Mouse (Mus musculus) urinary bladder, adult 2 months (tissue): ENCODE results near the gene Cox16. TPM values are rescaled to one million over a fixed set of nuclear protein-coding genes. Genes with fewer than 3 reads are reported as not detected.
"Not testable (repeated sequence)": the region's sequence is repeated elsewhere in the genome, so short reads cannot be mapped to it uniquely, and the experiment has no call there.

ENCODE experiments used
- DNase-seq: peaks from one replicate; pipeline ENCODE4 v3.0.0; 2022; ENCODE audit warnings: low spot score
- polyA plus RNA-seq: library from polyadenylated mRNA; depleted of rRNA; stranded (reverse); fragments of >200 nt; gene quantifications from 2 replicates; pipeline ENCODE4 v1.2.3, GENCODE M21; 2012; rRNA removed

The Cox16 gene
- 73.2 and 88.9 TPM in 2 replicates for polyA plus RNA-seq

DNA sequence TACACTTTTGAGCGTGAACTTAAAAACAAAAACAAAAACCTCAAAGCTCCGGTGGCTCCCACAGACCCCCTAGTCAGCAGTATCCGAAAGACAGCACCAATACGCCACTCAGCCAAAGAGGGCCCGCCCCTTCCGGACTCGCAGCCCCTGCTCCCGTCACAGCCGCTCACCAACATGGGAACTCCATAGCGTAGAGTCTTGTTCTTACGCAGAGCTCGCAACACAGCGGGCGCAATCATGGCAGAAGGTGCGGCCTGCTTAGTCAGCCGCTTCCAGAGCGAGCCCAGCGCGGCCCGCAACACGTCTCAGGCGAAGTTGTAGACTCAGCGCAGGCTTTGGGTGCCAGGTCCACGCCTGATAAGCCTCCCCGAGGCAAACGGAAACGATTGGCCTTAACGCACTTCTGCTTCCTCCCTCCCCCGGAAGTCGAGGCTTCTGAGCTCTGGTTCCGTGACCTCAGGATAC is at the start of gene Cox16:
TSS of gene Cox16 (minus strand) at position 401 of the 465 bp plus-strand sequence.
- peak; percentile 77 for DNase-seq

DNA sequence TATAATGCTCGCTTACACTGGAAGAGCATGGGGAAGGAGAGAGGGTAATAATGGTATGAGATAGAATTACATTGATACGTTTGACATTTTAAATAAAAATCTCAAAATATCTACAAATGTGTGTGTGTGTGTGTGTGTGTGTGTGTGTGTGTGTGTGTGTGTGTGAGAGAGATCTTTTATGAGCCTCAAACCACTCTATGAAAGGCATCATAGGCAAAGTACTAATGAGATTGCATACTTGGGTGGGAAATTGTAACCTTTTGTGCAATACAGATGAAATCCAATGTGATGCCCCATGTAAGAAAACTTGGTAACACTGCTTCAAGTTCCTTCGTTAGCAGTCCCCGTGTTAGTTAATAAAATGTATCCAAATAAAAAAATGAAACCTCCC is 48.1 kb upstream of the Cox16 start:
- no peak for DNase-seq

DNA sequence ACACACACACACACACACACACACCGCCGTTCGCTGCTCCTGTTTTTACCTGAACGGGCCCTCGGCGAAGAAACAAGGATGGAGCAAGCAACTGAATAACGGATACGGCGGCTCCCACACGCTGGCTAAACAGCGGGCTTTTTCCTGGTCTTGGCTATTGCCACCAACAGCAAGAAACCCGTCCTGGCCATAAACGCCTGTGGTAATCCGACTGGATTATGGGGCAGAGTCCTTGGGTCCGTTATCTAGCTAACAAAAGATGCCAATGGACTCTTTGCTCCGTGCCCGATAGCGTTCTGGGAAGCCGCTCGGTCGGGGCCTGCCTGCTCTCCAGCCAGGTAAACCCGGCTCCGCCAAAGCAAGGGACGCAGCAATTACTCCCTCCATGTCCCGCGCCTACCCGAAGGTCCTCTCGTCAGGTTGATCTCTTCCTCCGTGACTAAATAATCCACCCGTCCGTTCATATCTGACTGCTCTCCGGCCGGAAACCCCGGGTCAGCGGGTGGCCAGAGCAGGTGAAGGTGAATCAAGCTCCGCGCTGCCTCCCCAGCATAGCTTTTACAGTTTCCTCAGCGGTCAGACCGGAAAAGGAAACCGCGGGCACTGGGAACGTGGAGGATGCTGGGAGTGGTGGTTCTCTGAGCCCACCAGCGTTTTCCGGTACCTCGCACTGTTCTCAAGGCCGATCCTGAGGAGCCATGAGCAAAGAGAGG is 47.5 kb upstream of the Cox16 start, which contains the start of the genes Gm20498 and Synj2bp:
TSS of gene Gm20498 (minus strand) at position 590 of the 713 bp plus-strand sequence.
TSS of gene Synj2bp (minus strand) at position 596 of the 713 bp plus-strand sequence.
- peak; percentile 73 for DNase-seq

DNA sequence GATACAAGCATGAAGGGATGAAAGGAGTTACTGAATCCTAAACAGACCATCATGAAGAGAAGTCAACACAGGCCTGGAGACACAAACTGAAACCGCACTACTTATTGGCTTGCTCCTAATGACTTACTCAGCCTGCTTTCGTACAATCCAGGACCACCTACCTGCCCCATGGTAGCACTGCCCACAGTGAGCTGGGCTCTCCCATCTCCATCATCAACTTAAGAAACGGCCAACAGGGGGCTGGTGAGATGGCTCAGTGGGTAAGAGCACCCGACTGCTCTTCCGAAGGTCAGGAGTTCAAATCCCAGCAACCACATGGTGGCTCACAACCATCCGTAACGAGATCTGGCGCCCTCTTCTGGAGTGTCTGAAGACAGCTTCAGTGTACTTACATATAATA is 45.7 kb upstream of the Cox16 start:
- DNase-seq = not testable (repeated sequence)

DNA sequence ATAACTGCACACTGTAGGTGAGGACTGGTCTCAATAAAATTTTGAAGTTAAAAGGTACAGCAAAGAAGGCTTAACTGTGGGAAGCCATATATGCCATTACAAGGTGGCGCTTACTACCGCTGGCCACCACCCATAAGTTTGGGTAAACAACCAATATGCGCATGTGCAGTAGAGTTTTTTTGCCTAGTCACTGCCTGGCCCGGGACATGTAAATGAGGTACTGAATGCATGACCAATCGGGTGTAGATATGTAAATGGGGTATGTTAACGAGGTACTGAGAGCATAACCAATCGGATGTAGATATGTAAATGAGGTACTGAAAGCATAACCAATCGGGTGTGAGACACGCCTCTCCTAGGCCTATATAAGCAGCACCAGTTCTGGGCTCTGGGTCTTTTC is 12.0 kb upstream of the Cox16 start:
- DNase-seq = not testable (repeated sequence)

DNA sequence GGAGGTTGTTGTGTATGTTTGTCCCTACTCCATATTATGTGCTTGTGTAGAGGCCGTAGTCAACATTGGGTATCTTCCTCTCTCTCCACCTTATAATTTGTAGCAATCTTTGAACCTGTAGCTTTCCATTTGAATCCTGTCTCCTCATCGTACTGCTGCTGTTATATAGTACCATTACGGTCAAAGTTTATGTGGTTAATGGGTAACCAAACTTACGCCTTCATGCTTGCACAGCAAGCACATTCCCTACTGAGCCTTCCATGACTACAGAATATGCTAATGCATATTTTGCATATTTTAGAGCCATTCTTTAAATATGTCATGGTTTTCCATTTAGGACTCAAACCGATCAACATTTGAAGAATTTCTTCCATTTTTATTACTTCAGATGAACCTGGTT is 5.6 kb upstream of the Cox16 start:
- DNase-seq = no peak

DNA sequence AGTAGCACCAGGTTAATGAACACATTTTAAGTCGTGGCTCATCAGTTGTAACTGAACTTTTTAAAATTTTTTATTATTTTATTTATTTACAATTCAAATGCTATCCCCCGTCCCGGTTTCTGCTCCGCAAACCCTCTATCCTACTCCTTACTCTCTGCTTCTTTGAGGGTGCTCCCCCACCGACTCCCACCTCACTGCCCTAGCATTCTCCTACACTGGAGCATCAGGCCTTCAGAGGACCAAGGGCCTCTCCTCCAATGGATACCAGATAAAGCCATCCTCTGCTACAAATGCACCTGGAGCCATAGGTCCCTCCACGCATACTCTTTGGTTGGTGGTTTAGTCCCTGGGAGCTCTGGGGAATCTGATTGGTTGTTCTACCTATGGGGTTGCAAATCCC is 384 bp upstream of the Cox16 start:
- DNase-seq = no peak

DNA sequence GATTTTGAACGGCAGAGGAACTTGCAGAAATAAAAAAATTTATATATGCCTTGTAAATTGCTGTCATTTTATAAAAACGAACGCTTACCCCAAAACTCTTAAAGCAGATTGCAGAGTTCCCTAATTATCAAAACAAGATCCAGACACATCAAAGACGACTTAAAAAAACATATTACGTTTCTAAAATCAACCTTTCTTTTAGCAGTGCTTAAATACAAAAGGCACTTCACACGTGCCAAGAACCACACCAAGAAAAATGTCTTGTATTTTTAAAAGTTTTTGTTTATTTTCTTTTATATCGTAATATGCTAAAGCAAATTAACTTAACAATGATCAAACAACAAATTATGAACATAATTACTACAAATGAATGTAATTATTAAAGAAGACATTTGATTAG is 715 bp downstream of the Cox16 start:
- no peak for DNase-seq

DNA sequence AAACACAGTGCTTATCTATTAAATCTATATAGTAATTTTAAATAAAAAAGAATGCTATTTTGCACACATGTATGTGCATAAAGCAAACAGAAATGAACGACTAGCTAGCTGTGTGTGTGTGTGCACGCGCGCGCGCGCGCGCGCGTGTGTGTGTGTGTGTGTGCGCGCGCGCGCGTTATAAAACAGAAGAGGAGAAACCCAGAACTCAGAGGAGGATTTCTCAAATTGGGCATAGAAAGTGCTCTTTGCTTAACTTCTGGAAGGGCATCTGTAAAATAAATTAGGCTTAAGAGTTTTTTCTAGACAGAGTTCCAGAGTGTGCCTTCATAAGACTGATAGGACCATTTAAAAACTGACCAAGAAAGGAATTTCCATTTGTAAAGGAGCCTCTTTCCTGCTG is 1.3 kb downstream of the Cox16 start:
- no peak for DNase-seq

DNA sequence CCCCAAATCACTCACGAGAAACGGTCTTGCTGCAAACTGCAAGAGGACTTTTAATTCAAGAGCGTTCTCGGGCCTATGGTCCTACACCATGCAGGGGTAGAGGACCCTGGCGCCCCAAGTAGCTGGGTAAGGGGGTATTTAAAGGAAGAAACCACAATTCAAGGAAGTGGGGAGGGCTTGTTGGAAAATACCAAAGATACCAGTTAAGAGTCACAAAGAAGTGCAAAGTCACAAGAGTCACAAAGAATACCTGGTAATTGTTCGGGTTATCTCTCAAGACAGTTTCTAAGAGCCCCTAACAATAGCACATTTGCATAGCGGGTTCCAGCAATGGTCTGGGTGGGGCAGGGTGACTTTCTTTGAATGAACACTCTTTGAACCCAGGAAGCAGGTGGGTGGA is 25.9 kb downstream of the Cox16 start:
- not testable (repeated sequence) for DNase-seq

DNA sequence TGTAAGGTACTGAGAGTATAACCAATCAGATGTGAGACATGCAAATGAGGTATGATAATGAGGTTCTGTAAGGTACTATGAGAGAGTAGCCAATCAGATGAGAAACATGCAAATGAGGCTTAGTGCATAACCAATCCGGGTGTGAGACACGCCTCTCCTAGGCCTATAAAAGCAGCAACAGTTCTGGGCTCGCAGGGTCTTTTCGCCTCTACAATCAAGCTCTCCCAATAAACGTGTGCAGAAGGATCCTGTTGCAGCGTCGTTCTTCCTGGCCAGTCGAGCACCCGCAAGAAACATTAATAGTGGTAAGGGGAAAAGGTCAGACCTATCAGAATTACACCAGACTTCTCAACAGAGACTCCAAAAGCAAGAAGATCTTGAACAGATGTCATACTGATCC is 45.9 kb downstream of the Cox16 start:
- DNase-seq = not testable (repeated sequence)

DNA sequence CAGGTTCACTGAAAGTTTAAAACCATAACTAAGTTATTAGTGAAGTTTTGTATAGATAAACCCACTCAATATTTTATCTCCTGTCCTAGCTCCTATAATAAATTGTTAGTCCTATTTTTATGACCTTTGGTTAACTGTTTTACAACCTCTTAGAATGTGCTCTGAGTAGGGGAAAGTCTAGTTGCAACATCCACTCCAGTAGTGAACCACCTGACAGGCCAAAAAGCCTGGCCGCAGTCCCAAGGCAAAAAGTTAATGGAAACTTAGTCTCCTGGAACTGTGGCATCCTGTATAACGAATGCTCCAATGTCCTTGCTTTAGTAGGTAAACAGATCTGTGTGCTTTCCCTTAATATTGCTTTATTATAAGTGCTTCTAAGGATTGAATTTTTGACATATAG is 50.1 kb downstream of the Cox16 start:
- DNase-seq = not testable (repeated sequence)

DNA sequence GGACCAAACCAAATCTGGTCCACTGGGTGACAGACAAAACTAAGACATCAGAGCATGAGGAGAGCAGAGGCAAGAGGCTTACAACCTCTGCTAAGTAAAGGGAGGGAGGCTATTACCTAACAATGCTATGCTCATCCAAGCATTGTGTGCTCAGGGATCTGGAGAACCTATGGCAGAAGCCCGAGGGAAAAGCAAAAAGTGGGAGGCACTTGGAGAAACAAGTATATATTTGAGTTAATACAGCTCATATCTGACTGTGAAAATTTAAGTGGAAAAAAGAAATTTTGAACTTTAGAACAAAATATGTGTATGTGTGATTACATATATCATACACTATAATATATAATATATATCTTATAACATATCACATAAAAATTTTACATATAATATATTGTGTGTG is 63.1 kb downstream of the Cox16 start, which contains the start of gene Adam4:
TSS of gene Adam4 (minus strand) at position 101 of the 400 bp plus-strand sequence.
- no peak for DNase-seq

DNA sequence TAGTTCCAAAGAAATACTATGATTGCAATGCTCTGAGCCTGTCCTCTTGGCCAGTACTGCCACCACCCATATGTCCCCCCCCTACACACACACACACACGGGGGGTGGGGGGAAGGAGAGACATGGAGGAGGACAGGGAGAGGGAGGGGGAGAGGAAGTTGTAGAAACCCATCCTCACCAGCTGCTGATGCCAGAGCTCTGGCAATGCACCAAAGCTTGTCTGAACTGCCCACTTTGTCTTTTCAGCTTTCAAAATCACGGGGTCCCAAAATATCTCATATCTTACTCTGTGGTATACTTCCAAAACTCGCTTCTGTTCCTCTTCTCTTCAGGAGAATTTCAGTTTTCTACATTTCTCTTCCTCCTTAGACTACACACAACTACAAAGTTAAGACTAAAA is 71.7 kb downstream of the Cox16 start:
- no peak for DNase-seq

DNA sequence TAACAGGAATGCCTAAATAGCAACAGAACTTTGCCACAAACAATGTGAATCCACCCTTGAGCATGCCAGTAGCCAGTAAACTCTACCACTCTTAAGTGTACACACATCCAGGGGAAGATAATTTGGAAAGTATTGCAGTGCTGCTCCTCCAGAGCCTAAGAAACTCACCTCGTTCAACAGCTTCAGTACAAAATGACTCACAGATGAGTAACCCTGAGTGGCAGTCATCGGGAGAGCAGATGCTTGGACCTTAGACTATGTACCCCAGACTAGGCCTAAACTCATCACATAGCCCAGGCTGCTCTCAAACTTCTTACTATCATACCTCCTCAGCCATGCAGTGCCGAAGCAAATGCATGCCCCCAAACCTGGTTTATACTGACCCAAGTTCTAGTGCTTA is 76.0 kb downstream of the Cox16 start:
- no peak for DNase-seq

DNA sequence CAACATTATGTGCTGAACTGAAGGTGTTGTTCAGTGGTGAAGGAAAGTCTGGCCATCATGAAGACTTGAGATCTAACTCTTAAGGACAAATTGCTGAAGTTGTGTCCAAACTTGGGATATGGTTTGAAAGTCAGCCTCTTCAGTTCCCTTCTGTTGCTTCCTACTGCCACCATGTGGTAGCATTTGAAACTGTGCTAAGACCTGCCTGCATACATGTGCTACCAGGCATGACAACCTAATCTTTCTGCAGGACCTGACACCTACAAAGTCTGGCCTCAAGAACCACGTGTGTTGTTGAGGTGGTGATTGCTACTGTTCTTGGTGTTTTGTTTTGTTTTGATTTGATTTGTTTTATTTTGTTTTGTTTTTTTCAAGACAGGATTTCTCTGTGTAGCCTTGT is 82.7 kb downstream of the Cox16 start:
- no peak for DNase-seq

DNA sequence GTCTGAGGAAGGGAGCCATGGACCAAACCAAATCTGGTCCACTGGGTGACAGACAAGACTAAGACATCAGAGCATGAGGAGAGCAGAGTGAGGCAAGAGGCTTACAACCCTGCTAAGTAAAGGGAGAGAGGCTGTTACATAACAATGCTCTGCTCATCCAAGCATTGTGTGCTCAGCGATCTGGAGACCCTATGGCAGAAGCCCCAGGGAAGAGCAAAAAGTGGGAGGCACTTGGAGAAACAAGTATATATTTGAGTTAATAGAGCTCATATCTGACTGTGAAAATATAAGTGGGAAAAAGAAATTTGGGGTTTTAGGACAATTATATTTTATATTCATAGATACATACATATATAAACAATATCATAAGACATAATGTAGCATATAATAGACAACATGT is 105.6 kb downstream of the Cox16 start, which contains the start of gene Gm4787:
TSS of gene Gm4787 (minus strand) at position 101 of the 400 bp plus-strand sequence.
- not testable (repeated sequence) for DNase-seq

DNA sequence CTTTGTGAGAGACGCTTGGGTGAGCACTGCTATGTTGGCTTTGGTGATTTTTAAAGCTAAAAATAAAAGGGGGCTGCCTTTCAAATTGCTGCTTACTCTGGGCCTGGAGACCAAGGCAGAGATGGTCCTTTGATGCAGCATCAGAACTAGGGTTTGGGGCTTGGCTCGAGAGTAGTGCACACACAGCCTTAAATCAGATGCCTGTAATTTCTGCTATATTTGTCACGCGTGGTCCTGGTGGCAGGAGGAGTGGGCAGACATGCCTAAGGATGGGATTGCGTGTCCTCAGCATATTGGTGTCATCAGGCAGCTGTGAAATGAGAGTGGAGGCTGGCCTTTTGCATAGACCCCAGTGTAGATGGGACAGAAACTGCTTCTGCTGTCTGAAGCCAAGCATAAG is 151.1 kb downstream of the Cox16 start:
- no peak for DNase-seq

DNA sequence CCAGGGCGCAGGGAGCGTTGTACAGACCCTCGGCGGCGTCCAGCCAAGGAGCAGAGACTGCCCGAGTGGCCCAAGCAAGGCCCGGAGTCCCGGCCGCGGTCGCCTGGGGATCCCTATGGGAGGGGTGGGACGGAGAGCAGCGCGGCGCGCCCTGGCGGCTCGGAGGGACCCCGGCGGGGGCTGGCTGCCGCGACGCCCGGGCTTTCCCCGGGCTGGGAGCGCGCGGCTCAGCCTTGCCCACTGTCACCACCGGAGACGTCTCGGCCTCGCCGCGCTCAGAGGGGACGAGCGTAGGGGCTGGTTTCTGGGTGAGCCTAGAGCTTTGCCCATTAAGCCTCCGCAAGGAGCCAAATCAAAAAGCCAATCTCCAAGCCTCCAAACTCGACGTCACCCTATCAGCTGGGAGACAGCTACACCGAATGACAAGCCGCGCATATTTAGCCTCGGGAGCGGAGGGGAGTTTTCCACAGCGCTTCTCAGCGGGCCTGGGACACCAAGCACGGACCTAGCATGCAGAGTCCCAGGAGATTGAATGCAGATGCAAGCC is 152.0 kb downstream of the Cox16 start, which contains the start of gene Slc8a3:
TSS of gene Slc8a3 (minus strand) at position 306 of the 547 bp plus-strand sequence.
- DNase-seq = peak; percentile 23

DNA sequence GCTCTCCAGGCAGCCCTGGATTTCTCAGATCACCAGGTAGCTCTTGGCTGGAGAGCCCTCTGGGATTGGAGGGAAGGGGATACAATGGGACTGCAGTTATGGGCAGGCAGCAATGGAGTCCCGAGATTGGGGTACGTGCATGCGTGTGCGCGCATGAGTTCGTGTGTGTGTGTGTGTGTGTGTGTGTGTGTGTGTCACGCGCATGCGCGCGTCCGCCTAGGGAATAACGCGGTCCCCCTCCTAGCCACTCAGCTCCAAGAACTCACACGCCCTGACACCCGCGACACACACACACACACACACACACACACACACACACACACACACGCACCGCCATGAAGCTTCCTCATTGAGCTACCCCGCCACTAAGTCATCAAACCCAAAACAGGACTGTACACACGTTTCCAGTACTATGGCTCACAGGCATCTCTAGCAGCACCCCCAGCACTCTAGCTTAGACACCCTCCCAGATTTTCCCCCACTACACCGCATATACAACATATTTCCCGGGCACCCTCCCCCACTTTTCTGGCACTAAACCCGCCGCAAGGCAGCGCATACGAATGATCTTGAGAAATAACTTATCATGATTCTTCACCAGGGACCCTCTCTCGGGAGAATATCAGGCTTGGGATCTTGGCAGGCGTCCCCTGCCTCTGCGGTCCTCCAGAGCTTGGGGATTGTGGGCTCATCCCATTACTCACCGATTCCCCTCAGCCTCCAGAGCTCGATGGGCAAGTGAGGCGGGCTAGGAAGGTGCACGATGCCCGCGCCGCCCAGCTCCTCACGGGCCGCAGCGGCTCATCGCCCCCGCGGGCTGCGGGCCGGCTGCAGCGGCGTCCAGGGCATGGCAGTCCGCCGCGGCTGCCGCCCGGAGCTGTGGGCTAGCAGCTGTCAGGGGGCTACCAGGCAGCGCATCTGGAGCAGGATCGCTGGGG is 152.7 kb downstream of the Cox16 start:
- no peak for DNase-seq

DNA sequence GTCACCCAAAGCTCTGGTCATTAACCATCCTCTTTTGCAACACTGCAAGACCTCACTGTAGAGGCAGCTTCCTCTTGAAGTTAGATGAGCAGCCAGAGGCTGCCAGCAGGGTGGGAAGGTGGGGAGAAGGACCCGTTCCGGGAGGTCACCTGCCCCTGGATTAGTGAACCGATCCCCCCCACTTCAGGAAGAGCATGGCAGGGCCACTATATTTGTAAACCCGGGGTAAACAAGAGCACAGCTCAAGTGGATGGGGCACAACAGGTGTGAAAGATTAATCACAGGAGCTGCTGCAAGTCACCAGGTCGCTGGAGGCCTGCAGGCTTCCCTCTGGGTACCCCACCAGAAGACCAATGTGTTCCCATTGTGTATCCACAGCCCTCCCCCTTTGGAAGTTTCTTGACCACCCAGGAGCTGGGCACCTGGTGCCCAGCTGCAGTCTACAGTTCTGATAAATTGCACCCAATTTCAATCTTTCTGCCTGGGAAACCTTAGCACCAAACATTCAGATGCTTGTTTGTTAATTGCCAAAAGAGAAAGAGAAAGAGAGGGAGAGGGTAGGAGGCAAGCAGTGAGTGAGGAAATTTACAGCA is 153.8 kb downstream of the Cox16 start:
- no peak for DNase-seq

DNA sequence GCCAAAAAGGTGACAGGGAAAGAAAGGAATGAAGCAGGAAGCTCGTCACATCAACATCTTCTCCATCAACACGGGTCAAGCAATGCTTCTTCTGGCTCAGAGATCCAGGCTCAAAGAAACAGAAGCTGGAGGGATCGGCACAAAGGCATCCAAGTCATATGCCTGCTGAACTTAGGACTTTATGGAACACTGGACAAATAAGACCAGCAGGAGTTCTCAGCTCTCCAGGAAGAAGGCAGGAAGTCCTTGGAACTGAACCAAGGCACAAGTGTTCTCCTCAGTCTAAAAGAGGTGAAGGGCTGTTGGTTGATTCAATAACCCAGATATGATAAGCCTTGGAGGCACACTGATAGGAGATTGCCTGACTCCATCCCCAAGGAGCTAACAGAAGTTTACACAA is 159.9 kb downstream of the Cox16 start:
- DNase-seq = no peak
